Mouse (Mus musculus): ENCODE measurements around the gene Sf3b2.
A peak's percentile ranks its signal among the peaks of the same experiment; 100 is the strongest.

The Sf3b2 gene

GRCm38 (mm10) chr19:5294972-5295735 lies at the start of gene Sf3b2:
Gene Sf3b2, minus strand, starts transcription at chr19:5295455.
- peak; percentile 97 to 98 for DNase-seq

DNA sequence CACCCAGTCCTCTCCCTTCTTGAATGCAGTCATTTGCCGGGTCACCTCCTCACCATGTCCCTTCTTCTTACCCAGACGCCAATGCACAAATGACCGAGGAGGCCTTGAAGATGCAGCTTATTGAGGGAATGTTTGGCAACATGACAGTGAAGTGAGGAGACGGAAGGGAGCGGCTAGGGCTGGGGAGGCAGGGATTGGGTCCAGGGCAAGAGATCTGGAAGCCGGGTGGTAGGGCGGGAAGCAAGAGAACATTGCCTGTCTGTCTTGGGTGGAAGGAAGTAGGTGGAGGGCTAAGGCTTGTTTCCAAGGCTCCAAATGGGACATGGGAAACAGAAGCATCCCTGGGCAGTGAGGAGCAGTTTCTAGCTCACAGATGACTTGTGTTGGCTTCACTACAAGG lies 46.1 kb upstream of the Sf3b2 start:
- no peak for DNase-seq

- peak; percentile 37 to 53 for DNase-seq
These were observed 42.7 kb upstream of the Sf3b2 start for GRCm38 (mm10) chr19:5337975-5338374.

- no peak for DNase-seq
These were observed 40.2 kb upstream of the Sf3b2 start, which contains the start of gene Catsper1 for GRCm38 (mm10) chr19:5335441-5335840. Gene Catsper1, plus strand, starts transcription at chr19:5335741.

DNA sequence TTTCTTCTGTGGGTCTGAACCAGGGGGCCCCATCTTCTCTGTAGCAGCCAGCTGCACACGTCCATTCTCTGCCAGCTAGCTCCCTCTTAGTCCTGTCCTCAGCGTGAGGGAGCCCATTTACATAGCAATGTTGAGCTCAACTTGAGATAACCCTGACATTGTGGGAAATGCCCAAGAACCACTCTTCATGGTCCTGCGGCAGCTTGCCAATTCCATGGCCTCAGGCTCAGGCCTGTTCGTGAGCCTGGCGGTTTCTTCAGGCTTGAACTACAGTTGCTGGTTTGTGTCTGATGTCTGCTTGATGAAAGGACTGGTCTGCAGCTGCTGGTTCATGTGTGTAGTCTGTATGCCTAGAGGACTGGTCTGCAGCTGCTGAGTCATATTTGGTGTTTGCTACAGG lies 39.5 kb upstream of the Sf3b2 start:
- DNase-seq: no peak

DNA sequence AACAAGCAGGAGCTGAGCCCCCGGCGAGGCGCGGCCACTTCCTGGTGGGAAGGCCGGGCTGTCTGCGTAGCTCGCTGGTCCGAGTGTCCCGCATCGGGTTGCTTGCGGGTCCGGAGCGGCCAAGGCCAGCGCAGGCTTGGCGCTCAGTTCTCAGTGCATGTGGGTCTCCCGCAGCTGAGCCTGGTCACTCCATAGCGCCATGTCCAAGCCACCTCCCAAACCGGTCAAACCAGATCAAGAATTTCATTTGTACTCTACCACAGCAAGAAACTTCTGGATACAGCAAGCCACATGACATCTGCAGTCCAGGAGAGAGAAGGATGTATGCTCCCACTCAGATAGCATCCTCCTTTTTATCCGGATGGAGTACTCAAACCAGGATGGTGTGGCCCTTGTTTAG lies 32.7 kb upstream of the Sf3b2 start:
- no peak for DNase-seq

GRCm38 (mm10) chr19:5323801-5324200 lies 28.5 kb upstream of the Sf3b2 start:
- peak; percentile 35 to 39 for DNase-seq

- no peak for DNase-seq
These were observed 17.9 kb upstream of the Sf3b2 start for GRCm38 (mm10) chr19:5313189-5313588.

- no peak for DNase-seq
These were observed 13.8 kb upstream of the Sf3b2 start for GRCm38 (mm10) chr19:5309025-5309424.

- no peak for DNase-seq
These were observed 11.9 kb upstream of the Sf3b2 start for GRCm38 (mm10) chr19:5306968-5307734.

GRCm38 (mm10) chr19:5306279-5306678 lies 11.0 kb upstream of the Sf3b2 start:
- no peak for DNase-seq

GRCm38 (mm10) chr19:5302455-5302854 lies 7.2 kb upstream of the Sf3b2 start:
- peak; percentile 56 to 57 for DNase-seq

GRCm38 (mm10) chr19:5300588-5300987 lies 5.3 kb upstream of the Sf3b2 start:
- DNase-seq: no peak

DNA sequence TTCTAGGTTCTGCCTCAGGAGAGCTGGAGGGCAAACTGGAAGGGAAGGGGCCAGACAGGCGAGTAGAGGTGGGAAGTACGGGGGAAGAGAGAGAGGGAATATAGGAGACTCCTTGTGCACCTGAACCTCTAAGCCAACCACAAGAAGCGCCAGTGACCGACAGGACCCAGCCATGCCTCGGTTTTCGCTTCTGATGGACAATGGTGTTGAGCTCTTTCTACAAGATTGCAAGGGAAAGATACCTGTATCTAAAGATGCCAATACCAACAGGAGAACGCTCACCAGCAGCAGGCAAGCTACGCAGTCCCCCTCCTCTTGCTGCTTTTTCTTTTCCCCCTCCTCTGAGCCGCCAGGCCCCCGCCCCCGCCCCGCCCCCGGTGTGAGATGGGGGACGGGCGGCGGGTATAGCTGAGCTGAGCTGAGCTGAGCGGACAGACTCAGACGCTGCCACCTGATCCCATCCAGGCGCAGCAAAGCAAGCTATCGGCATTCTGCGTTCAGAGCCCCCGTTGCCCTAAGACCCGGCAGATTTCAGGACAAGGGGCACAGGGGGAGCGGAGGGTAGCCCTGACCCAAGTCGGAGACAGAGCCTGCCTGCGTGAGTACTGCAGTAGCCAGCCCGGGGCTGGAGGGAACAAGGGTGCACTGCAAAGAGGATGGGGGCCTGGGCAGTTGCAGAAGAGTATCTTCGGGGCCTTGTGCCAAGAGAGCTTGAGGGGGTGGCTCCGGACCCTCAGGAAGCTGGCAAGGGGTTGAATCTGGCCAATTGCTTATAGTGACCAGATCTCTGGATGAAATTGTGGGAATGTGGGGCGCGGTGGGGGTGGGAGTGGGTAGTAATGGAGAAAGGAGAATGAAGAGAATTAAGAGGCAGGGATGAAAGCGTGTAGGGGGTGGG lies 2.9 kb upstream of the Sf3b2 start, which contains the start of gene Gal3st3:
Gal3st3 (plus strand) TSS at position 429 of the 898 bp plus-strand sequence.
- no peak for DNase-seq

DNA sequence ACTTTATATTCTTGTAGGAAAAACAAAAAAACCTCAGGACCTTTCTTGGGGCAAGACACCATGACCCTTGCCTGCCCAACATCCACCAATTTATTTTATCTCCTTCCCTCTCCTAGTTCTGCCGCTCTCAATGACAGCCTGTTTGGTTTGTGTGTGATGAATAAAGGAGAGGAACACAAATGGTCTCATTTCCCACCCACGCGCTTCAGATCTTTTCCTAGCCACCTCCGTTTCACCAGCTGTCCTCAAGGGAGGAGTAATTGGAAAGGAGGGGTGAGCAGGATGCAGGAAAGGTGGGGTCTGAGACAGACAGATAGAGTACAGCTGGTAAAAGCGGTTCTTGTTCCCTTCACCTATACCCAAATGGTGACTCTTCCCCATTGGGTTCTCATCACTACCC lies 1.4 kb upstream of the Sf3b2 start:
- no peak for DNase-seq

- no peak for DNase-seq
These were observed 451 bp upstream of the Sf3b2 start for GRCm38 (mm10) chr19:5295736-5296075.

- no peak for DNase-seq
These were observed 16.9 kb downstream of the Sf3b2 start for GRCm38 (mm10) chr19:5278381-5278780.

DNA sequence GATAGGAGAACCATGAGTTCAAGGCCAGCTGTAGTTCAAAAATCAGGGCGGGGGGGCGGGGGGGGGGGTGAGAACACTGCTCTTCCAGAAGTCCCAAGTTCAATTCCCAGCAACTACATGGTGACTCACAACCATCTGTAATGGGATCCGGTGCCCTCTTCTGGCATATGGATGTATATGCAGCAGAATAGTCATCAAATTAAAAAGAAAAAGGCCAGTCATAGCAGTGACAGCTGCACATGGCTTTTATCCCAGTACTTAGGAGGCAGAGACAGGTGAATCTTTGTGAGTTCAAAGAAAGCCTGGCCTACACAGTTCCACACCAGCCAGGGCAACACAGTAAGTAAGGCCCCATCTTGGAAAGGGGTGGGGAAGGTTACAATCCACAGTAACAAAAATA lies 18.1 kb downstream of the Sf3b2 start:
- DNase-seq: no peak

DNA sequence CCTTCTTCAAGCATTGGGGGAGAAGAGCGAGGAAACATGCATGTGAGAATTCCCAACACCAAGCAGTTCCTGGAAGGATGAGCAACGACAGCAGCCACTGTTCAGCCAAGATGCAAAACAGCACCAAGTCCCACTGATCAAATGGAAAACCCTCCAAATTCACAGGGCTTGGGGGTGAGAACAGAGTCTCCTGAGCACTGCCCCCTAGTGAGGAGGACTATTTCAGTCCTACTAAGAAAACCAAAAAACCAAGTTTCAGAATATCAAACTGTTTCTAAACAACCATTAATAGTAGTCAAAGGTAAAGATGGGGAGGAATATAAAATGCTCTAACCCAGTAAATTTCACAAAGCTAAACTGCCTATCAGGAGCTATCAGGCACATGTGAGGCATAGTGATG lies 18.7 kb downstream of the Sf3b2 start:
- DNase-seq: no peak

DNA sequence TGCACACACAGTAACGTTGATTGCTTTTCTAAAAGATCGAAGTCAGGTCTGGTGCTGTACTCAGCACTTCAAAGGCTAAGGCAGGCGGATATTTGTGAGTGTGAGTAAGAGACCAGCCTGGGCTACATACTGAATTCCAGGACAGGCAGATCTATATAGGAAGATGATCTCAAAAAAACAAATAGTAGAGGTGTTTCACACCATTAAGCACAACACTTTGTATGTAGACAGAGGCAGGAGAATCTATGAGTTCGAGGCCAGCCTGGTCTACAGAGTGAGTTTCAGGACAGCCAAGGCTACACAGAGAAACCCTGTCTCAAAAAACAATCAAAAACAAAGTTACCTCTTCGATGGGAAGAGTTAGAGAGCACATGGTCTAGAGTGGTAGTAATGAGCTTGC lies 19.5 kb downstream of the Sf3b2 start:
- DNase-seq: no peak

DNA sequence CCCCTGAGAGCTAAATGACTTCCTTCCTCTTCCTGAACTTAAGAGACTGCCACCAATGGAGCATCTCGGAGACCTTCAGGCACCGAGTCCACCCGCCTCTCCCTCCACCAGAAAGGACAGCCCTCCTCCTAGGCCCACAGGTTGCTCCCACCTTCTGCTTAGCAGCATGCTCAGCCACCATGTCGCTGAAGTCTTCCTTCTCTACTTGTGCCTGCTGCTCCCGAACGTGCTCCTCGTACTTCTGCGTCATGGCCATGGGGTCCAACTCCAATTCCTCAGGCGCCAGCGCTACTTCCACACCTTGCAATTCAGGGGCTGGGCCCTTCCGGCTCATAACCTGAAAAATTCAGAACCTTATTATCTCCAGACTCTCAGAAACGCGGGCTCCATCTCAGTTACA lies 20.6 kb downstream of the Sf3b2 start:
- DNase-seq: no peak

- no peak for DNase-seq
These were observed 21.3 kb downstream of the Sf3b2 start for GRCm38 (mm10) chr19:5273916-5274315.

All from thymus, adult 18-20 months (tissue).